Comparison of ENCODE assay signal across 28 mouse cellular contexts in genomic region chr5:96114943-96115342, GRCm38 (mm10).
"Had no signal": no experiment of that assay in that cellular context is flagged by ENCODE, and none has a peak within 500 bp of the region (broad histone marks: within the 10 kb centered on the region; RNA-seq: fewer than 3 reads in every experiment).

No protein-coding gene starts in this region.

- H3K9ac ChIP-seq: embryonic facial prominence, embryonic 12.5 days; embryonic facial prominence, embryonic 13.5 days; embryonic facial prominence, embryonic 15.5 days; forebrain, embryonic 12.5 days; forebrain, embryonic 13.5 days; forebrain, embryonic 15.5 days; forebrain, postnatal 0 days had no signal

- H3K27me3 ChIP-seq: embryonic facial prominence, embryonic 12.5 days; embryonic facial prominence, embryonic 13.5 days; embryonic facial prominence, embryonic 15.5 days; forebrain, embryonic 12.5 days; forebrain, embryonic 13.5 days; forebrain, embryonic 15.5 days had no signal

- H3K4me1 ChIP-seq: embryonic facial prominence, embryonic 12.5 days; embryonic facial prominence, embryonic 13.5 days; embryonic facial prominence, embryonic 15.5 days; forebrain, embryonic 10.5 days; forebrain, embryonic 12.5 days; forebrain, embryonic 13.5 days; forebrain, embryonic 15.5 days had no signal

- ATAC-seq: forebrain, embryonic 13.5 days; forebrain, embryonic 14.5 days; forebrain, embryonic 15.5 days; forebrain, embryonic 16.5 days; forebrain, postnatal 0 days had no signal

- DNase-seq: cerebellum, adult 8-10 months; cerebellum, adult 9-10 months; cerebellum, adult 9-11 months; cerebellum, postnatal 10 days; cerebellum, postnatal 14 days; cerebellum, postnatal 25 days; cerebellum, postnatal 36 days; embryo, embryonic 11 days; forebrain, postnatal 0 days; gastrocnemius, adult 2 months; gastrocnemius, postnatal 10 days; gastrocnemius, postnatal 14 days; gastrocnemius, postnatal 25 days; gastrocnemius, postnatal 36 days; heart, adult 11 months; heart, adult 18-20 months; heart, adult 2 months had no signal

- H3K36me3 ChIP-seq: embryonic facial prominence, embryonic 12.5 days; forebrain, embryonic 12.5 days had no signal

- H3K4me2 ChIP-seq: embryonic facial prominence, embryonic 12.5 days; embryonic facial prominence, embryonic 13.5 days; embryonic facial prominence, embryonic 15.5 days; forebrain, embryonic 12.5 days; forebrain, embryonic 13.5 days; forebrain, embryonic 15.5 days had no signal

- H3K4me3 ChIP-seq: embryonic facial prominence, embryonic 10.5 days; embryonic facial prominence, embryonic 12.5 days; embryonic facial prominence, embryonic 13.5 days; embryonic facial prominence, embryonic 15.5 days; erythroblast, embryonic 14.5 days; forebrain, embryonic 10.5 days; forebrain, embryonic 12.5 days; forebrain, embryonic 13.5 days; forebrain, embryonic 15.5 days; gastrocnemius, adult 2 months; heart, adult 2 months had no signal

- H3K27ac ChIP-seq: embryonic facial prominence, embryonic 10.5 days; embryonic facial prominence, embryonic 12.5 days; embryonic facial prominence, embryonic 13.5 days; embryonic facial prominence, embryonic 15.5 days; forebrain, embryonic 10.5 days; forebrain, embryonic 12.5 days; forebrain, embryonic 13.5 days; forebrain, embryonic 15.5 days; gastrocnemius, adult 2 months; heart, adult 2 months had no signal

- H3K9me3 ChIP-seq: embryonic facial prominence, embryonic 10.5 days; embryonic facial prominence, embryonic 12.5 days; embryonic facial prominence, embryonic 13.5 days; embryonic facial prominence, embryonic 15.5 days; forebrain, embryonic 10.5 days; forebrain, embryonic 12.5 days; forebrain, embryonic 13.5 days; forebrain, embryonic 15.5 days had no signal
